Mouse (Mus musculus) stomach, embryonic 14.5 days (tissue): ENCODE measurements around the gene Klhl25. TPM values are rescaled to one million over a fixed set of nuclear protein-coding genes. Genes with fewer than 3 reads are reported as not detected.
"Not testable (repeated sequence)": the region's sequence is repeated elsewhere in the genome, so short reads cannot be mapped to it uniquely, and the experiment has no call there.

Experiments used
- ATAC-seq: fragments of 200-750 bp; cut with Nextera tagmentation; 2 replicates; pipeline ENCODE4 v1.8.0; 2017; ENCODE audit warnings: low read depth, moderate TSS enrichment; ENCODE audit not compliant: insufficient number of reproducible peaks, insufficient read depth, low FRiP score
- H3K27ac ChIP-seq: fragments of 300-500 bp; sonication (generic); 2 replicates; pipeline ENCODE4 v1.5.1; 2014; ENCODE audit warnings: mild to moderate bottlenecking, low read length, moderate library complexity, mixed read lengths
- H3K27me3 ChIP-seq: fragments of 300-500 bp; sonication (generic); 2 replicates; pipeline ENCODE4 v1.6.1; 2014; ENCODE audit warnings: low read length, control low read depth, mixed read lengths; ENCODE audit not compliant: control insufficient read depth, insufficient read depth
- H3K36me3 ChIP-seq: fragments of 300-500 bp; sonication (generic); 2 replicates; pipeline ENCODE4 v1.6.1; 2014; ENCODE audit warnings: mild to moderate bottlenecking, control low read depth, low read length, moderate library complexity, mixed read lengths; ENCODE audit not compliant: control insufficient read depth, insufficient read depth
- H3K4me1 ChIP-seq: fragments of 300-500 bp; sonication (generic); 2 replicates; pipeline ENCODE4 v1.6.1; 2014; ENCODE audit warnings: low read length, control low read depth, mixed read lengths; ENCODE audit not compliant: control insufficient read depth, insufficient read depth
- H3K4me2 ChIP-seq: fragments of 300-500 bp; sonication (generic); replicated peaks from 2 replicates; pipeline ENCODE4 v1.6.1; 2014; ENCODE audit warnings: low read depth, low read length, control low read depth
- H3K4me3 ChIP-seq: fragments of 300-500 bp; sonication (generic); 2 replicates; pipeline ENCODE4 v1.5.1; 2014; ENCODE audit warnings: low read depth, low read length, control low read depth
- H3K9ac ChIP-seq: fragments of 300-500 bp; sonication (generic); replicated peaks from 2 replicates; pipeline ENCODE4 v1.6.1; 2014; ENCODE audit warnings: low read depth, mild to moderate bottlenecking, control low read depth, low read length, moderate library complexity, mixed read lengths
- H3K9me3 ChIP-seq: fragments of 300-500 bp; sonication (generic); 2 replicates; pipeline ENCODE4 v1.6.1; 2016; ENCODE audit warnings: low read depth, low read length, control low read depth; ENCODE audit not compliant: control insufficient read depth
- WGBS: fragments of 180-500 bp; shearing (Covaris S2); extraction: QIAGEN DNeasy Blood & Tissue Kit; methylation state at CpG from one replicate; pipeline ENCODE4 v1.1.7; 2014; 5-methylcytosine and 5-hydroxymethylcytosine counted together
- polyA plus RNA-seq: library from polyadenylated mRNA; unstranded; fragments of >200 nt; fragmentation: Nextera tagmentation; extraction: Ambion mirVana; gene quantifications from 2 replicates; pipeline ENCODE4 v1.2.1, GENCODE M21; 2014

Klhl25 gene
- polyA plus RNA-seq, 1 experiment from 2014 or later: 12.0 TPM

- WGBS: 100% methylated on average over 1 of the region's 3 CpGs
- H3K27ac ChIP-seq, H3K36me3 ChIP-seq, ATAC-seq, H3K9me3 ChIP-seq, H3K4me3 ChIP-seq, H3K4me2 ChIP-seq, H3K27me3 ChIP-seq, H3K9ac ChIP-seq: not testable (repeated sequence)
- peaks cover 26% of the 10 kb centered on the region for H3K4me1 ChIP-seq
These were observed 2.3 kb downstream of the Klhl25 start for GRCm38 (mm10) chr7:75850396-75850795.

GRCm38 (mm10) chr7:75851290-75851689 lies 3.2 kb downstream of the Klhl25 start:
- Histone ChIP-seq H3K4me2 (no peak overlapping the region), H3K27me3 (no peaks in the 10 kb centered on the region), H3K36me3 (peaks cover 3% of the 10 kb centered on the region; the same call in 1 of the 2 replicates), H3K4me1 (peaks cover 26% of the 10 kb centered on the region), H3K4me3 (no peak overlapping the region), H3K9me3 (no peaks in the 10 kb centered on the region), H3K27ac (no peak overlapping the region), H3K9ac (no peak overlapping the region)
- WGBS: 86% methylated on average over 10 of the region's 10 CpGs
- no peak for ATAC-seq

GRCm38 (mm10) chr7:75852363-75852762 lies 4.3 kb downstream of the Klhl25 start:
- ATAC-seq: no peak
- Histone ChIP-seq H3K27ac (no peak overlapping the region), H3K4me3 (no peak overlapping the region), H3K36me3 (peaks cover 3% of the 10 kb centered on the region; the same call in 1 of the 2 replicates), H3K4me1 (peaks cover 26% of the 10 kb centered on the region), H3K4me2 (no peak overlapping the region), H3K9ac (no peak overlapping the region), H3K27me3 (no peaks in the 10 kb centered on the region), H3K9me3 (no peaks in the 10 kb centered on the region)
- 47% methylated on average over 4 of the region's 4 CpGs for WGBS

GRCm38 (mm10) chr7:75853171-75853830 lies 5.2 kb downstream of the Klhl25 start:
- Histone ChIP-seq H3K9ac (no peak overlapping the region), H3K4me1 (peaks cover 26% of the 10 kb centered on the region), H3K27ac (no peak overlapping the region), H3K9me3 (no peaks in the 10 kb centered on the region), H3K4me3 (no peak overlapping the region), H3K4me2 (no peak overlapping the region), H3K27me3 (no peaks in the 10 kb centered on the region), H3K36me3 (peaks cover 3% of the 10 kb centered on the region; the same call in 1 of the 2 replicates)
- ATAC-seq: no peak
- whole genome bisulfite sequencing: 71% methylated on average over 8 of the region's 8 CpGs

- Histone ChIP-seq H3K4me1 (peaks cover 22% of the 10 kb centered on the region), H3K4me3 (no peak overlapping the region), H3K4me2 (no peak overlapping the region), H3K27me3 (no peaks in the 10 kb centered on the region), H3K36me3 (peaks cover 3% of the 10 kb centered on the region; the same call in 1 of the 2 replicates), H3K27ac (no peak overlapping the region), H3K9me3 (no peaks in the 10 kb centered on the region), H3K9ac (no peak overlapping the region)
- ATAC-seq: no peak
- WGBS: 56% methylated on average over 6 of the region's 6 CpGs
These were observed 6.3 kb downstream of the Klhl25 start for GRCm38 (mm10) chr7:75854231-75854925.

- Histone ChIP-seq H3K27ac (no peak overlapping the region), H3K4me1 (peaks cover 18% of the 10 kb centered on the region)
- WGBS: 82% methylated on average over 6 of the region's 6 CpGs
These were observed 6.9 kb downstream of the Klhl25 start for GRCm38 (mm10) chr7:75855028-75855427.

GRCm38 (mm10) chr7:75856259-75856658 lies 8.1 kb downstream of the Klhl25 start:
- Histone ChIP-seq H3K9me3 (no peaks in the 10 kb centered on the region), H3K36me3 (peaks cover 2% of the 10 kb centered on the region; the same call in 1 of the 2 replicates), H3K27me3 (no peaks in the 10 kb centered on the region), H3K4me2 (no peak overlapping the region), H3K9ac (no peak overlapping the region), H3K4me3 (no peak overlapping the region), H3K4me1 (peaks cover 18% of the 10 kb centered on the region), H3K27ac (no peak overlapping the region)
- WGBS: 78% methylated on average over 11 of the region's 11 CpGs
- no peak for ATAC-seq

More at GRCm38 (mm10) chr7:75855028-75855427, 6.9 kb downstream of the Klhl25 start:
- H3K36me3 ChIP-seq: peaks cover 3% of the 10 kb centered on the region; the same call in 1 of the 2 replicates
- no peak for ATAC-seq
- H3K27me3 ChIP-seq: no peaks in the 10 kb centered on the region
- no peak overlapping the region for H3K4me3 ChIP-seq
- H3K9ac ChIP-seq: no peak overlapping the region
- H3K4me2 ChIP-seq: no peak overlapping the region
- H3K9me3 ChIP-seq: no peaks in the 10 kb centered on the region

- H3K27ac ChIP-seq: no peak overlapping the region
- H3K9me3 ChIP-seq: no peaks in the 10 kb centered on the region
- no peak overlapping the region for H3K4me3 ChIP-seq
- H3K27me3 ChIP-seq: no peaks in the 10 kb centered on the region
- 88% methylated on average over 9 of the region's 9 CpGs for WGBS
- no peak overlapping the region for H3K9ac ChIP-seq
- no peaks in the 10 kb centered on the region; the same call in 1 of the 2 replicates for H3K36me3 ChIP-seq
- no peak overlapping the region for H3K4me2 ChIP-seq
- H3K4me1 ChIP-seq: 0 out of 2 replicates have a peak, but pooled peaks cover 6% of the 10 kb centered on the region
- ATAC-seq: no peak
These were observed 11.7 kb downstream of the Klhl25 start for GRCm38 (mm10) chr7:75859771-75860196.
